Mouse (Mus musculus) ES-Bruce4 (cell line): Measurements from ENCODE around the gene Uvrag. TPM values are rescaled to one million over a fixed set of nuclear protein-coding genes. Genes with fewer than 3 reads are reported as not detected.

Source experiments
- H3K27ac ChIP-seq: 2 replicates; pipeline ENCODE4 v1.5.1; 2012; ENCODE audit warnings: low read length, inconsistent platforms; ENCODE audit not compliant: insufficient read depth
- H3K27me3 ChIP-seq: 2 replicates; pipeline ENCODE4 v1.6.1; 2012; ENCODE audit warnings: mild to moderate bottlenecking, low read length, inconsistent platforms; ENCODE audit not compliant: control insufficient read depth, poor library complexity, insufficient read depth, severe bottlenecking
- H3K36me3 ChIP-seq: 2 replicates; pipeline ENCODE4 v1.6.1; 2012; ENCODE audit warnings: inconsistent platforms, mild to moderate bottlenecking, low read length, moderate library complexity; ENCODE audit not compliant: control insufficient read depth, poor library complexity, insufficient read depth, severe bottlenecking
- H3K4me1 ChIP-seq: one replicate; pipeline ENCODE4 v1.8.1; 2011; ENCODE audit warnings: low read length; ENCODE audit not compliant: control insufficient read depth, insufficient read depth
- H3K4me3 ChIP-seq: 2 replicates; pipeline ENCODE4 v1.5.1; 2011; ENCODE audit warnings: low read depth, mild to moderate bottlenecking, low read length
- H3K9ac ChIP-seq: 2 replicates; pipeline ENCODE4 v1.6.1; 2012; ENCODE audit warnings: low read depth, mild to moderate bottlenecking, inconsistent platforms; ENCODE audit not compliant: poor library complexity, severe bottlenecking
- H3K9me3 ChIP-seq: replicated peaks from 2 replicates; pipeline ENCODE4 v1.6.1; 2012; ENCODE audit warnings: mild to moderate bottlenecking, low read length, inconsistent platforms; ENCODE audit not compliant: control insufficient read depth, poor library complexity, insufficient read depth, severe bottlenecking
- CTCF ChIP-seq: IDR thresholded peaks from one replicate; pipeline ENCODE4 v1.8.1; 2011; ENCODE audit warnings: low read depth, low read length
- EP300 ChIP-seq: IDR thresholded peaks from 2 replicates; pipeline ENCODE4 v1.6.1; 2011; ENCODE audit warnings: low read depth, low read length; ENCODE audit not compliant: insufficient read depth
- POLR2A ChIP-seq: IDR thresholded peaks from one replicate; pipeline ENCODE4 v1.8.1; 2011; ENCODE audit warnings: low read length; ENCODE audit not compliant: insufficient read depth
- polyA plus RNA-seq: library from polyadenylated mRNA; stranded (reverse); fragments of >200 nt; gene quantifications from 2 replicates; pipeline ENCODE4 v1.2.4, GENCODE M21; 2011; ENCODE audit warnings: low read depth; ENCODE audit not compliant: missing spikeins, insufficient read depth, insufficient read length

The Uvrag gene
- polyA plus RNA-seq, 1 experiment, result 16.9 TPM

DNA sequence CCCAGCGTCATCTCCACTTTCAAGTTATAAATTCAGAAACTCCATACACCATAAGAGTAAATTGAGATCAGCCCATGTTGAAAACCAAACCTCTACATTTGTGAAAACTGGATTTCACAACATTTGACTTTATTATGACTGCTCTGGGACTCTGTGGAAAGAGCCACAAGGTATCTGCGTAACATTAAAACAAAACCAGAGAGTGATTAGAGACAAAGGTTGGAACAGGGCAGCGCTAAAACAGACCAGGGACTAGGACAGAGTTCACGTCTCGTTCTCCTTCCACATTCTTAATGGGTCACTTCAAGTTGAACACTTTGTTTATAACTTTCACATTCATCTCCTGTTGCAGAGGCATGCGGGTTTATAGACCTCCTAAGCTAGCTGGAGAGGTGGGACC, 198.2 kb downstream of the Uvrag start:
- TF ChIP-seq EP300 (no peak), CTCF (no peak), POLR2A (no peak)
- Histone ChIP-seq H3K27me3 (no peaks in the 10 kb centered on the region), H3K9me3 (no peaks in the 10 kb centered on the region), H3K36me3 (no peaks in the 10 kb centered on the region), H3K4me1 (no peaks in the 10 kb centered on the region), H3K9ac (no peak overlapping the region), H3K27ac (no peak overlapping the region), H3K4me3 (no peak overlapping the region)

DNA sequence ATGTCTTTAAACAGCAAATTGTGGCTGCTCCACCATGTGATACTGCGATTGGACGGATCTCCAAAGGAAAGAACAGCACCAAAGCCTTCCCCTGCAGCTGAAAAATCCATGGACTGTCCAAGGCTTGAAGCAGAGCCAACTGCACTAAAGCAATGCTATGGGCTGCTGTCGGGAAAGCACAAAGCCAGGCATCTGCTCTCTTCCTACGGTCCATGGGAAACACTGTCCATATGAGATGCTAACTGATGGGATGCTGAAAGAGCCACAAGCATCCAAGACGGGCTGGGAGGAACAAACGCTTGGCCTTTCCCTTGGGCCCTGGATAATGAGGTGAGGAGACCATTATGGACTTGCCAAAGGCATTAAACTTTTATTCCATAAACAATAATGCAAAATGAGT, 201.7 kb downstream of the Uvrag start:
- Histone ChIP-seq H3K9me3 (no peaks in the 10 kb centered on the region), H3K36me3 (no peaks in the 10 kb centered on the region), H3K27me3 (no peaks in the 10 kb centered on the region), H3K4me3 (no peak overlapping the region), H3K27ac (no peak overlapping the region), H3K4me1 (no peaks in the 10 kb centered on the region), H3K9ac (no peak overlapping the region)
- TF ChIP-seq CTCF (no peak), POLR2A (no peak), EP300 (no peak)

DNA sequence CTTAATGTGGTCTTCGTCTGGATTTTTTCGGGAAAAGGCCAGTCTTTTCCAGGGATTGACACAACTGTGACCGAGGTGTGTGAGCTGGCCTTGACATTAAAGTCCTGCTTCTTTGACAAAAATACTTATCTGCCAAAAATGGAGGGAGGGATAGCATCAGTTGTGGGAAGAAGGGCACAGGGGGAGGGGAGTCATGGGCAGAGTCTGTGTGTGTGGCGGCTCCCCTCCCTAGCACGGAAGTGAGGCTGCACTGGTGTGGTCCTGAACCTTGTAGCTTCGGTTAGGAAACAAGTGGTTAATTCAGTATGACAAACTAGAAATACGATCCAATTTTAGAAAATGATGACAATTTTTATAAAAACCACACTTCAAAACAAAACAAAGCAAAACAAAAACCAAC, 202.3 kb downstream of the Uvrag start:
- H3K36me3 ChIP-seq, result no peaks in the 10 kb centered on the region
- no peak overlapping the region for H3K4me3 ChIP-seq
- H3K27me3 ChIP-seq, result no peaks in the 10 kb centered on the region
- no peaks in the 10 kb centered on the region for H3K4me1 ChIP-seq
- TF ChIP-seq CTCF (no peak), EP300 (no peak), POLR2A (no peak)
- H3K27ac ChIP-seq, result no peak overlapping the region
- H3K9ac ChIP-seq, result no peak overlapping the region
- no peaks in the 10 kb centered on the region for H3K9me3 ChIP-seq

DNA sequence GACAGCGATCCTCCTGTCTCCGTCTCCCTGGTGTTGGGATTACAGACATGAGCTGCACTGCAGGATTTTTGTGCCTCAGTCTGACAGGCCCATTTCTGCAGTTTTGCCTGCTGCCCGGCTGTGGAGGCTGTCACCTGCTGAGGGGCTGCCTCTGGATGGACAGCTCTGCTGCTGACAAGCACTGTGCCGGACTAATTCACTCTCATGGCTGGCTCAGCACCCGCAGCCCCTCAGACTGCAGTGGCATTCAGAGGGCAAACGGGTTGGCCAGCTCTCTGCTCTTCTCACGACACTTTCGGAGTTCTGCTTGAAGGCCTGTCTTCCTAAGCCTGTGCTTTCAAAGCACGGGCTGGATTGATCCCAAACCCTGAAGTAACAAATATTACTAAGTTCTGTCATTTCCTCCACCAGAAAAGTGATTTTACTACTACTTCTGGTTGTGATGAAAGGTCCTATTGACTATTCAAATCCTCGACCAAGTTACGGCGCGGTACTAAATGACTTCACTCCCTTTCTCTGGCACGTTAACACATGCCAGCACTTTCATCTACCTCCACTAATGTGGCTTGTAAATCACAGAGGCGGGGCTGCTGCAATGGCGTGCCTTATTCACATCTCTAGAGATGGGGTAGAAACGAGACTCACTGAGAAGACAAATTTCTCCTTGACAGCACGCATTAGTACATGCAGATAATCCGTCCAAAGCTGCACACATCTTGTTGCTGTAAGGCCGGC, 203.7 kb downstream of the Uvrag start:
- TF ChIP-seq POLR2A, result no peak
- no peak for TF ChIP-seq CTCF
- no peak for TF ChIP-seq EP300
- Histone ChIP-seq H3K4me3 (no peak overlapping the region), H3K9ac (no peak overlapping the region), H3K36me3 (no peaks in the 10 kb centered on the region), H3K9me3 (no peaks in the 10 kb centered on the region), H3K4me1 (no peaks in the 10 kb centered on the region), H3K27ac (no peak overlapping the region), H3K27me3 (no peaks in the 10 kb centered on the region)

DNA sequence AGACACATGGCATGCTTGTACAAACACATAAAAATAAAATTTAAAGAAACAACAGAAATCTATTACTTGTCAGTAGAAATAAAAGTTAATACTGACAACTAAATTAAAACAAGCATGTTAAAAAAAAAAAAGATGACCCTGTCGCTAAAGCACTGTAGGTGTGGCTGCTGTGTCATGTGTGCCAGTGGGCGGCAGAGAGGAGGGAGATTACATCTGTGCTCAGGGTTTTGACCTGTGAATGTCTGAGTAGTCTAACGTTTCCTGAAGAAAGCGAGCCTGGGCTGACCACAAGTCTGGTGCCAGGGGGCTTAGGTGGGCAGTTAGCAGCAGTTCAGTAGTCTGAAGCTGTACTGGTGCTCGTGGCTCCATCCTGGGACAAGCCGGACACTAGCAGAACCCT, 205.2 kb downstream of the Uvrag start:
- Histone ChIP-seq H3K9ac (no peak overlapping the region), H3K36me3 (no peaks in the 10 kb centered on the region), H3K9me3 (no peaks in the 10 kb centered on the region), H3K4me1 (no peaks in the 10 kb centered on the region), H3K27ac (no peak overlapping the region), H3K27me3 (no peaks in the 10 kb centered on the region), H3K4me3 (no peak overlapping the region)
- TF ChIP-seq POLR2A (no peak), EP300 (no peak), CTCF (no peak)

DNA sequence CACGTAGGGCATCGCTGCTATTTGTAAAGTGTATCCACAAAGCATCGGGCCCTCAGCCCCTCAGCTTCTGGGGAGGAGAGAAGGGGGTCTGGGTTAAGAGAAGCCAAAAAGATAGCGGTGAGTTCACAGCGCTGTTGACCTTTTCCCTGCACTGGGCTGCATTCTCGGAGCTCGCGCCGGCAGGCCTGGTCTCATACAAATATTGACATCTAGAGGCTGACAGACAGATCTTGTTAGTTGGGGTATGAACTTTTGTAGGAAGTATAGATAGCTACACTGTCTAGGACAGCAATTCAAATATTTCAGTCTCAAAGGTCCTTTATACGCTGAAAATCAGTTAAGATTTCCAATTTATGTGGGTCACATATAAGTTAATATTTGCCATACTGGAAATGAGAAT, 205.7 kb downstream of the Uvrag start:
- TF ChIP-seq POLR2A (no peak), CTCF (no peak), EP300 (no peak)
- H3K36me3 ChIP-seq, result no peaks in the 10 kb centered on the region
- H3K4me1 ChIP-seq, result no peaks in the 10 kb centered on the region
- no peaks in the 10 kb centered on the region for H3K27me3 ChIP-seq
- H3K27ac ChIP-seq, result no peak overlapping the region
- no peak overlapping the region for H3K4me3 ChIP-seq
- H3K9ac ChIP-seq, result no peak overlapping the region
- H3K9me3 ChIP-seq, result no peaks in the 10 kb centered on the region
